Mouse (Mus musculus) adrenal gland (tissue): ENCODE results near the gene Fbxo4.

Experiments used
- intact Hi-C: fragments of 180-260 bp; cut with DNase I; formaldehyde crosslinking; loops from one replicate; pipeline ENCODE4 v1.15.1; 2025
- long read RNA-seq, 2 experiments: library from polyadenylated mRNA; unstranded; transcript quantifications; one replicate each; pipeline ENCODE4 v2.0.0; 2020; ENCODE audit warnings: borderline replicate concordance in 1 of 2; ENCODE audit not compliant: insufficient replicate concordance in 1 of 2

Gene Fbxo4
- long read RNA-seq, experiment 1, transcript Fbxo4-201 (7 exons, 1,565 nt) = major isoform, 23 of 25 reads
- long read RNA-seq, experiment 1, partial matches to known transcripts = 1 of 25 reads
- long read RNA-seq, experiment 1, other reads (novel, unspliced or antisense) = 1 of 25 reads
- long read RNA-seq, experiment 2, transcript Fbxo4-201 (7 exons, 1,565 nt) = major isoform, 23 of 35 reads
- long read RNA-seq, experiment 2, partial matches to known transcripts = 2 of 35 reads
- long read RNA-seq, experiment 2, other reads (novel, unspliced or antisense) = 10 of 35 reads

GRCm38 (mm10) chr15:3979061-3979848 is at the start of gene Fbxo4:
Fbxo4 (minus strand) TSS chr15:3979573.
- intact Hi-C loops = loop anchor here (1.0 kb wide), 1 partner anchor 16 kb away; the partner anchor contains the start of gene AW549877

GRCm38 (mm10) chr15:4028960-4029359 is 49.6 kb upstream of the Fbxo4 start:
- intact Hi-C loops = loop anchor here (5.0 kb wide), 1 partner anchor 72 kb away; no protein-coding TSS in a partner anchor

DNA sequence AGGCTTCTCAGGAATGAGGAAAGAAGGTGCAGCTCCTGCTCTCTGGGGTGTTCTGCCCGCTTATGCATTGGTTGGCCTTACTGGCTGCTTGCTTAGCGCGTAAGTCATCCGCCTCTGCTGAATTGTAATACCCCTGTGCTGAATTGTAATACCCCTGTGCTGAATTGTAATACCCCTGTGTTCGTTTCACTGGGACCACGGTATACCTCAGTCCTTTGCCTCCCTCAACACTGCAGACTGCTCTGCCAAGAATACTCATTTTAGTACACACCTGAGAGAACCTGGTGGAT is 49.0 kb upstream of the Fbxo4 start:
- intact Hi-C loops = loop anchor here (5.0 kb wide), 1 partner anchor 71 kb away; no protein-coding TSS in a partner anchor

DNA sequence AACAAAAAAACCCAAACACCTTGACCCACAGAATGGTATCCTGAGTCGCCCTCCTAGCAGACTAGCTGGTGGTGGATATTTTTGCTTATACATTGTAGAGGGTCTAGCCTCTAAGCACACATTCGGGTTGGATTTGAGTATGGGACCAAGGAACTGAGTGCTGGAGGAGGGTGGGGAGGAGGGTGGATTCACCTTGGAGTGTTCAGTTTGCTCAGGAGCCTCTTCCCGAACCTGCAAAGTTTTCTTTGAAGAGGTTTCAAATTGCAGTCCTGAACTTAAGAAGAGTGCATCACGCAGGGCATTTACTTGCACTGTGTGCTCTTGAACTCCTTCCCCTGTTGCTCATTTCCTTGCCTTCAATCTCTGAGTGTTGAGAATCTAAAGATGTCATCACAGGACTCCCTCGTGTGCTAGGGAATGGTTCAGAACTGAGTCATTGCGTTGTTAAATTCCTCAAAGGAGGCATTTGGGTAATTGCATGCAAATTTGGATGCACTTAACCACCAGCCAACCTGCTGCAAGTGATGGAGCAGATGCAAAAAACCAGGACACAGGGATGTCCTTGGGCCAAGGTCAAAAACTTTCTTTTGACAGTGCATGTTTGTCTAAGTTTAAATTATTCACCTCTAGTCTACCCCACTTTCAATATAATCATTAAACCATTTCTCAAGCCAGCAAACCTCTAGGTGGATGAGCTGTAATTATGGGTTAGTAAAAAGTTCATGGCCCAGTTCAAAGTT is 48.5 kb upstream of the Fbxo4 start:
- intact Hi-C loops = loop anchor here (2.0 to 5.0 kb wide), 2 partner anchors 31 to 71 kb away; no protein-coding TSS in a partner anchor

GRCm38 (mm10) chr15:4026831-4027584 is 47.6 kb upstream of the Fbxo4 start:
- intact Hi-C loops = loop anchor here (2.0 to 5.0 kb wide), 2 partner anchors 30 to 70 kb away; no protein-coding TSS in a partner anchor

GRCm38 (mm10) chr15:4026231-4026773 is 46.9 kb upstream of the Fbxo4 start, which contains the start of gene Oxct1:
Oxct1 (plus strand) TSS chr15:4026383.
- intact Hi-C loops = loop anchor here (2.0 to 5.0 kb wide), 2 partner anchors 30 to 69 kb away; no protein-coding TSS in a partner anchor

GRCm38 (mm10) chr15:4025508-4025904 is 46.1 kb upstream of the Fbxo4 start:
- intact Hi-C loops = loop anchor here (5.0 kb wide), 1 partner anchor 68 kb away; no protein-coding TSS in a partner anchor

GRCm38 (mm10) chr15:4024726-4025507 is 45.5 kb upstream of the Fbxo4 start:
- intact Hi-C loops = loop anchor here (5.0 kb wide), 1 partner anchor 68 kb away; no protein-coding TSS in a partner anchor

DNA sequence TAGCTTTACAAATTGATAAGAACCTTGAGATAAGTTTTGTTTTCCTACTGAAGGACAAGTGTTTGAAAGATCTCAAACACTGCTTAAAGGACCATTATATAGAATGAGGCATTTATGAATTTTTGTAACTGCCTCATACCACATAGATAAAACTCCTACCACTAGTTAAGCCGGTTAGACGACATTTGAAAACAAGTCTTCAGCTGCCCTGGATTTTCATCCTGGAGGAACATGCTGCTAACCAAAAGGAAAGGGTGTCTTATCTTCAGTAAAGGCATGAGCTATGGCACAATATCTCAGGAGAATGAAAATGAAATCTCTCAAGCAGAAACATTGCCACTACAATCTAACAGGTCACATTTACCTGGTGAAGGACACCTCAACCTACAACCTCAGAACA is 44.4 kb upstream of the Fbxo4 start:
- intact Hi-C loops = no loop called here

GRCm38 (mm10) chr15:4020711-4021110 is 41.3 kb upstream of the Fbxo4 start:
- intact Hi-C loops = no loop called here

DNA sequence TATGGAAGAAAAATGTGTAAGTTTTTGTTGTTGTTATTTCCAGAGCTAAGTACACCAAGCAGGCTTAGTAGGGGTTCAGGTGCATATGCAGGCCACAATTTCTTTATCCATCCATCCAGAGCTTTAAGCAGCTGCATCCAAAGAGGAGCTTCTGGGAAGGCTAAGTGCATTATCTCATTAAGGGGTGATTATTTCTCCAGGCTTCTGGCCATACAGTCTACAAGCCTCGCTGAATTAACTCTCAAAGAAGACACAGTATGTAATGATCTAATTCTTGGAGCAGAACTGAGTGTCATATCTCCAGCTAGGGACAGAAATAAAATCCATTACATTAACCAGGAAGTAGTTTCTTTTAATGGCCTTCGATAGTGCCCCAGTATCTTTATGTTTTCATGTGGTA is 34.5 kb upstream of the Fbxo4 start:
- intact Hi-C loops = no loop called here

DNA sequence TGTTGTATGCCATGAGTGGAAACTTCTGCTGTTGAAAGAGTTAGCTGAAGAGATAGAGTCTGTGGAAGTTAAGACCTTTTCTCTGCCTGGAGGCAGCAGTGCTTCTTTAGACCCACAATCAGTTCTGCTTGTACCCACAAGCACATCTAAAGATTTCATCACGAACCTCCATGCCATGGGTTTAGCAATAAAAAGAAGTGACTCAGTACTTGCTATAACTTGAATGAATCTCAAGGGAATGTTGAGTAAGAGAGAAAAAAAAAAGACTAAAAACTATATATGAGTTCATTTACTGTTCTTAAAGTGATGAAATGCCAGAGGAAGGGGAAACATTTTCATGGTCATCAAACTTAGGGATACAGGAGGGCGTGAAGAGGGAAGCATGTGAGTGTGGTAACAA is 21.2 kb upstream of the Fbxo4 start:
- intact Hi-C loops = no loop called here

- intact Hi-C loops = no loop called here
Observed at GRCm38 (mm10) chr15:3999144-3999543, 19.8 kb upstream of the Fbxo4 start.

GRCm38 (mm10) chr15:3996267-3997010 is 17.1 kb upstream of the Fbxo4 start:
- intact Hi-C loops = loop anchor here (2.0 kb wide), 1 partner anchor 30 kb away; the partner anchor contains the start of gene Oxct1

GRCm38 (mm10) chr15:3995448-3996266 is 16.3 kb upstream of the Fbxo4 start, which contains the start of gene AW549877:
AW549877 (minus strand) TSS chr15:3995744.
- intact Hi-C loops = loop anchor here (1.0 to 2.0 kb wide), 2 partner anchors 16 to 31 kb away; partner anchors contain the start of genes Fbxo4 and Oxct1

- intact Hi-C loops = loop anchor here (1.0 to 5.0 kb wide), 2 partner anchors 16 to 38 kb away; partner anchors contain the start of gene Fbxo4
Observed at GRCm38 (mm10) chr15:3994852-3995447, 15.6 kb upstream of the Fbxo4 start.

GRCm38 (mm10) chr15:3987981-3988380 is 8.6 kb upstream of the Fbxo4 start:
- intact Hi-C loops = no loop called here
